Mouse (Mus musculus): ENCODE results near the gene Pdap1. TPM values are rescaled to one million over a fixed set of nuclear protein-coding genes. Genes with fewer than 3 reads are reported as not detected.
"Not testable (repeated sequence)": the region's sequence is repeated elsewhere in the genome, so short reads cannot be mapped to it uniquely, and the experiment has no call there.

Pdap1 gene
- polyA plus RNA-seq, 1 experiment: 51.4 TPM

GRCm38 (mm10) chr5:145083201-145083600 lies 56.8 kb downstream of the Pdap1 start:
- DNase-seq (ENCODE audit: low spot score): not testable (repeated sequence)

- no peak for DNase-seq (ENCODE audit: low spot score)
Observed at GRCm38 (mm10) chr5:145081866-145082613, 58.0 kb downstream of the Pdap1 start.

Other genes with a start within 250 kb of the Pdap1 start
- gene Smurf1, start 174.4 kb downstream of the Pdap1 start, polyA plus RNA-seq (2012; rRNA removed): 23.2 and 27.5 TPM in 2 replicates
- gene Gm4871, start 107.5 kb downstream of the Pdap1 start, polyA plus RNA-seq (2012; rRNA removed): not detected in 2 replicates
- not detected in 2 replicates for gene 1700018F24Rik, start 97.2 kb downstream of the Pdap1 start, polyA plus RNA-seq (2012; rRNA removed)
- gene Arpc1a, start 56.4 kb downstream of the Pdap1 start, polyA plus RNA-seq (2012; rRNA removed): 284 and 341 TPM in 2 replicates
- gene Kpna7, start 56.2 kb downstream of the Pdap1 start, polyA plus RNA-seq (2012; rRNA removed): not detected in 2 replicates
- 410 and 483 TPM in 2 replicates for gene Arpc1b, start 26.0 kb downstream of the Pdap1 start, polyA plus RNA-seq (2012; rRNA removed)
- gene Bud31, start 124 bp upstream of the Pdap1 start, polyA plus RNA-seq (2012; rRNA removed): 80.5 and 98.6 TPM in 2 replicates
- gene Ptcd1, start 26.9 kb upstream of the Pdap1 start, polyA plus RNA-seq (2012; rRNA removed): 12.9 TPM in 2 replicates
- 20.4 and 25.4 TPM in 2 replicates for gene Cpsf4, start 27.0 kb upstream of the Pdap1 start, polyA plus RNA-seq (2012; rRNA removed)
- 266 and 278 TPM in 2 replicates for gene Atp5j2, start 51.8 kb upstream of the Pdap1 start, polyA plus RNA-seq (2012; rRNA removed)
- 6.8 and 7.4 TPM in 2 replicates for gene Zkscan14, start 61.6 kb upstream of the Pdap1 start, polyA plus RNA-seq (2012; rRNA removed)
- 7.4 and 9.1 TPM in 2 replicates for gene Zkscan5, start 64.3 kb upstream of the Pdap1 start, polyA plus RNA-seq (2012; rRNA removed)
- gene Zfp655, start 91.5 kb upstream of the Pdap1 start, polyA plus RNA-seq (2012; rRNA removed): 30.0 and 31.5 TPM in 2 replicates
- gene Zscan25, start 140.3 kb upstream of the Pdap1 start, polyA plus RNA-seq (2012; rRNA removed): 16.1 and 19.1 TPM in 2 replicates
- gene Cyp3a57, start 205.0 kb upstream of the Pdap1 start, polyA plus RNA-seq (2012; rRNA removed): 11.7 and 17.9 TPM in 2 replicates